Mouse (Mus musculus): Measurements from ENCODE around the gene Hspbap1.

Gene Hspbap1

GRCm38 (mm10) chr16:35769878-35770657 lies at the start of gene Hspbap1:
Hspbap1 (plus strand) TSS chr16:35770375.
- peak; percentile 92 for DNase-seq (ENCODE audit: low read depth, low spot score)

- no peak for DNase-seq (ENCODE audit: low read depth, low spot score)
These were observed 45.6 kb upstream of the Hspbap1 start for GRCm38 (mm10) chr16:35724561-35724960.

- DNase-seq (ENCODE audit: low read depth, low spot score) = peak; percentile 27
These were observed 43.6 kb upstream of the Hspbap1 start for GRCm38 (mm10) chr16:35726601-35727000.

GRCm38 (mm10) chr16:35729151-35729738 lies 40.9 kb upstream of the Hspbap1 start:
- no peak for DNase-seq (ENCODE audit: low read depth, low spot score)

GRCm38 (mm10) chr16:35732096-35732495 lies 38.1 kb upstream of the Hspbap1 start:
- DNase-seq (ENCODE audit: low read depth, low spot score) = no peak

GRCm38 (mm10) chr16:35734038-35734437 lies 36.1 kb upstream of the Hspbap1 start:
- peak; percentile 85 for DNase-seq (ENCODE audit: low read depth, low spot score)

- no peak for DNase-seq (ENCODE audit: low read depth, low spot score)
These were observed 31.9 kb upstream of the Hspbap1 start for GRCm38 (mm10) chr16:35738096-35738767.

- DNase-seq (ENCODE audit: low read depth, low spot score) = no peak
These were observed 30.6 kb upstream of the Hspbap1 start for GRCm38 (mm10) chr16:35739548-35739947.

- DNase-seq (ENCODE audit: low read depth, low spot score) = no peak
These were observed 29.8 kb upstream of the Hspbap1 start for GRCm38 (mm10) chr16:35740357-35740756.

- DNase-seq (ENCODE audit: low read depth, low spot score) = no peak
These were observed 29.2 kb upstream of the Hspbap1 start for GRCm38 (mm10) chr16:35740943-35741342.

GRCm38 (mm10) chr16:35741621-35742020 lies 28.6 kb upstream of the Hspbap1 start:
- no peak for DNase-seq (ENCODE audit: low read depth, low spot score)

- peak; percentile 53 for DNase-seq (ENCODE audit: low read depth, low spot score)
These were observed 27.8 kb upstream of the Hspbap1 start for GRCm38 (mm10) chr16:35742251-35742937.

- DNase-seq (ENCODE audit: low read depth, low spot score) = no peak
These were observed 22.5 kb upstream of the Hspbap1 start for GRCm38 (mm10) chr16:35747417-35748236.

GRCm38 (mm10) chr16:35748237-35748603 lies 22.0 kb upstream of the Hspbap1 start:
- no peak for DNase-seq (ENCODE audit: low read depth, low spot score)

- DNase-seq (ENCODE audit: low read depth, low spot score) = no peak
These were observed 20.8 kb upstream of the Hspbap1 start for GRCm38 (mm10) chr16:35749385-35749784.

- no peak for DNase-seq (ENCODE audit: low read depth, low spot score)
These were observed 18.3 kb upstream of the Hspbap1 start for GRCm38 (mm10) chr16:35751841-35752240.

- DNase-seq (ENCODE audit: low read depth, low spot score) = no peak
These were observed 16.2 kb upstream of the Hspbap1 start for GRCm38 (mm10) chr16:35753926-35754325.

GRCm38 (mm10) chr16:35755502-35756334 lies 14.5 kb upstream of the Hspbap1 start:
- DNase-seq (ENCODE audit: low read depth, low spot score) = no peak

- no peak for DNase-seq (ENCODE audit: low read depth, low spot score)
These were observed 13.5 kb upstream of the Hspbap1 start for GRCm38 (mm10) chr16:35756697-35757096.

GRCm38 (mm10) chr16:35759401-35759800 lies 10.8 kb upstream of the Hspbap1 start:
- no peak for DNase-seq (ENCODE audit: low read depth, low spot score)

Data from 3T3-L1 (cell line).